Mouse (Mus musculus): Measurements from ENCODE around the gene Rxfp4.

DNA sequence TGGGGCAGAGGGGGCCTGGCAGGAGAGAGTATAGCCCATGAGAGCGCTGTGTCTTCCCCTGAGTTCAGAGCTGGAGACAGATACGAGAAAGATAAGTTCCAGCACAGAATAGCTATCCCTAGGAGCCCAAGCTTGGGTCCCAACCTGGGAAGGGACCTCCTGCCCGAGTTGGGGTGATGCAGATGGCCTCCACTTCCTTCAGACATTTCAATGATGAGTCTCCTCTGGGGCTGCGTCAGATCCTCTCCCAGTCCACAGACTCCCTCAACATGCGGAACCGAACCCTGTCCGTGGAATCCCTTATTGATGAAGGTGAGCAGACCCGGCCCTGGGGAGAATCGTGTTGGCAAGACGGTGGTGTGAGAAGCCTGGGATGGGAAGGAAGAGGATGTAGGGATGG is 19.9 kb downstream of the Rxfp4 start:
- TF ChIP-seq GATA1 (IDR thresholded peaks at IDR 0.05; ENCODE audit: low read length) (no peak), TAL1 (IDR thresholded peaks at IDR 0.05; ENCODE audit: low read length) (no peak)

Data from erythroblast, embryonic 14.5 days (primary cell).